Mouse (Mus musculus): ENCODE results near the gene Rhof. TPM values are rescaled to one million over a fixed set of nuclear protein-coding genes. Genes with fewer than 3 reads are reported as not detected.

The Rhof gene
- total and polyA plus RNA-seq, 2 experiments from 2014 or later: 0.71 to 2.1 TPM

- H3K9me3 ChIP-seq (replicated peaks; ENCODE audit: control insufficient read depth, low read length): peaks cover 5% of the 10 kb centered on the region; the same call in 1 of the 2 replicates
- peak; percentile 66 for ATAC-seq (ENCODE audit: insufficient read depth, low read depth)
- peak overlapping the region; percentile 57 for H3K4me3 ChIP-seq (ENCODE audit: low read depth, low read length)
- no peaks in the 10 kb centered on the region for H3K36me3 ChIP-seq (replicated peaks; ENCODE audit: control insufficient read depth, insufficient read depth, low read length)
- H3K4me2 ChIP-seq (ENCODE audit: low read depth, low read length): peak overlapping the region; percentile 82
- H3K27ac ChIP-seq (ENCODE audit: low read depth): peak overlapping the region; percentile 76
- peaks cover 13% of the 10 kb centered on the region; the same call in 1 of the 2 replicates for H3K4me1 ChIP-seq (ENCODE audit: control insufficient read depth, insufficient read depth)
- DNase-seq (ENCODE audit: low spot score): peak; percentile 32
- no peak for TF ChIP-seq EP300 (IDR thresholded peaks at IDR 0.05; ENCODE audit: low read depth)
- WGBS: 1% methylated on average over 31 of the region's 35 CpGs
- peak overlapping the region; percentile 54 for H3K9ac ChIP-seq (replicated peaks; ENCODE audit: low read depth, low read length)
- H3K27me3 ChIP-seq (ENCODE audit: control insufficient read depth, insufficient read depth, low read length): no peaks in the 10 kb centered on the region
Measured at GRCm38 (mm10) chr5:123076419-123077281, 55.8 kb downstream of the Rhof start.

DNA sequence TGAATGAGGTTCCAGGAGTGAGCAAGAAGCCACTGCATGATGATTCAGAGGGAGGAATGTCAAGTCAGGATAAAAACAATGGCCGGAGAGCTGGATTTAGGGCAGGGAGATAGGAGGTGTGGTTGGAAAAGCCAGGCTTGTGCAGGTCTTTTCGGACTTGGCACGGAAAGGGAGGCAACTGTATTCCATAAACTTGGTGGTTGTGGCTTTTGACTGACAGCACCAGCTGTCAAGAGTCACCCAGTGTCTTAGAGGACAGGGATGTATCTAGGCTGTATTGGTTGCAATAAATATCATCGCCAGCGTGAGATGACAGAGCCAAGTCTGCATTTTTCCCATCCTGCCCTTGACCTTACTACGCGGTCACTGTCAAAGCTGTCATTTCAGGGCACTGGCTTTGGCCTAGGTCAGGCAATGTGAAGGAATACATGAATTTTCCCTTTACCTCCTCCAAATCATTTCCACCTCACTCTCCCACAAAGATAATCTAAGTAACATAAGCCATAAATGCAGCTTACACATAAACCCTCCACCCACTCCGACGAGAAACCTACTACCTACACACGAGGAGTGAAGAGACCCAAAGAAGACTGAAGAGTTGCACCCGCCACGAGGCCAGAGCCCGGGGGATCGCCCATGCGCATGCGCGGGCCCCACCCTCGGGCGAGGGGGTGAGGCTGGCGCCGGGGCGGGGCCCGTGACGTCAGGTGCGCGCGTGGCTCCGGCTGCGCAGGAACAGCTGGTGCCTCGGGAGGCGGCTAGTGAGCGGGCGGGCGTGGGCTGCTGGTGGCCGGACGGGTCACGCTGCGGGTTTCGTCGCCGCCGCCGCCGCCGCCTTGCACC, 56.7 kb downstream of the Rhof start:
- H3K27ac ChIP-seq (ENCODE audit: low read depth): peak overlapping the region; percentile 76
- peaks cover 13% of the 10 kb centered on the region; the same call in 1 of the 2 replicates for H3K4me1 ChIP-seq (ENCODE audit: control insufficient read depth, insufficient read depth)
- no peaks in the 10 kb centered on the region for H3K36me3 ChIP-seq (replicated peaks; ENCODE audit: control insufficient read depth, insufficient read depth, low read length)
- H3K4me2 ChIP-seq (ENCODE audit: low read depth, low read length): peak overlapping the region; percentile 82
- H3K9me3 ChIP-seq (replicated peaks; ENCODE audit: control insufficient read depth, low read length): peaks cover 5% of the 10 kb centered on the region; the same call in 1 of the 2 replicates
- peak overlapping the region; percentile 54 for H3K9ac ChIP-seq (replicated peaks; ENCODE audit: low read depth, low read length)
- 5% methylated on average over 44 of the region's 45 CpGs for WGBS
- DNase-seq (ENCODE audit: low spot score) (peak; percentile 82), ATAC-seq (ENCODE audit: insufficient read depth, low read depth) (peak; percentile 96)
- TF ChIP-seq EP300 (IDR thresholded peaks at IDR 0.05; ENCODE audit: low read depth) (no peak), CTCF (IDR thresholded peaks at IDR 0.05; ENCODE audit: low read depth) (no peak)
- H3K4me3 ChIP-seq (ENCODE audit: low read depth, low read length): peak overlapping the region; percentile 57
- H3K27me3 ChIP-seq (ENCODE audit: control insufficient read depth, insufficient read depth, low read length): no peaks in the 10 kb centered on the region

DNA sequence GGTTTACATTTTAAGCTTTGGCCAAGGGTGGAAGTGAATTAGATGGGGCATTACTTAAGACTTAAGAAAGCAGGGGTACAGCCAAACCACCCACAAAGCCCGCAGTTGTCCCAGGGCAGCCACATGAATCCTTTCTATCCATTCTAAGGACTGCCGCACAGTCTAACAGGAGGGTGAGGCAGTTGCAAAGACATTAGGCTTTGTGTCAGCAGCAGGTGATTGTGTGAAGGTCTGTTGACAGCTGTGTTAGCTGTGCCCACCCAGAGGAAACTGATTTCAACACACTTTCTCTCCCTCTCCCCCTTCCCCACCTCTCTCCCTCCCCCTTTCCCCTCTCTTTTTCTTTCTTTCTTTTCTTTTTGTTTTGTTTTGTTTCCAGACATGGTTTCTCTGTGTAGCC, 63.8 kb downstream of the Rhof start:
- H3K9me3 ChIP-seq (replicated peaks; ENCODE audit: control insufficient read depth, low read length): no peaks in the 10 kb centered on the region
- ATAC-seq (ENCODE audit: insufficient read depth, low read depth): no peak
- no peak for DNase-seq (ENCODE audit: low spot score)
- H3K27ac ChIP-seq (ENCODE audit: low read depth): no peak overlapping the region; the same call in 1 of the 2 replicates
- 0 out of 2 replicates have a peak, but pooled peaks cover 6% of the 10 kb centered on the region for H3K4me1 ChIP-seq (ENCODE audit: control insufficient read depth, insufficient read depth)
- no peak for TF ChIP-seq CTCF (IDR thresholded peaks at IDR 0.05; ENCODE audit: low read depth)
- no peak for TF ChIP-seq EP300 (IDR thresholded peaks at IDR 0.05; ENCODE audit: low read depth)
- WGBS: 80% methylated on average over 2 of the region's 2 CpGs
- no peaks in the 10 kb centered on the region for H3K36me3 ChIP-seq (replicated peaks; ENCODE audit: control insufficient read depth, insufficient read depth, low read length)
- H3K9ac ChIP-seq (replicated peaks; ENCODE audit: low read depth, low read length): no peak overlapping the region; the same call in 1 of the 2 replicates
- H3K4me2 ChIP-seq (ENCODE audit: low read depth, low read length): no peak overlapping the region
- no peak overlapping the region for H3K4me3 ChIP-seq (ENCODE audit: low read depth, low read length)
- H3K27me3 ChIP-seq (ENCODE audit: control insufficient read depth, insufficient read depth, low read length): no peaks in the 10 kb centered on the region

DNA sequence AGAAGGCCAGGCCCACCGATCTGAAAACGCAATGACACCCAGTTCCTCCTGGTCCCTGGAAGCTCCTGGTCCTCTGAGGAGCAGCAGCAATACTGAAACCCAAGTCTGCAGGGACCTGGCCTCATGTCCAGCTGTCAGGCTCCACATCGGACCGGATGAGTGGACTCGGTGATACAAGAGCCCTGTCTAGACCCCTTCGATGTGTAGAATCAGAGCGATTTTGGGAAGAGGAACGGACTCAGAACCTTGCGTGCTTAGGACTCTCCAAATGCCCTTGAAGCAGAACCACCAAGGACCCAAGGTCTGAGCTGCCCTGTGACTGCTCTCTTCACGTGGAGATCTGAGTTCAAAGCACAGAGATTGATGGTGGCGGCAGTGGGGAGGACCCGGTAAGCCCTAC, 64.4 kb downstream of the Rhof start, which contains the start of gene Tmem120b:
Tmem120b (plus strand) TSS at position 301 of the 400 bp plus-strand sequence.
- Histone ChIP-seq H3K27me3 (ENCODE audit: control insufficient read depth, insufficient read depth, low read length) (no peaks in the 10 kb centered on the region), H3K27ac (ENCODE audit: low read depth) (peak within 1 kb of the TSS; percentile 85), H3K9ac (replicated peaks; ENCODE audit: low read depth, low read length) (no peak within 1 kb of the TSS; the same call in 1 of the 2 replicates), H3K4me1 (ENCODE audit: control insufficient read depth, insufficient read depth) (0 out of 2 replicates have a peak, but pooled peaks cover 6% of the 10 kb centered on the region), H3K4me2 (ENCODE audit: low read depth, low read length) (no peak within 1 kb of the TSS), H3K36me3 (replicated peaks; ENCODE audit: control insufficient read depth, insufficient read depth, low read length) (no peaks in the 10 kb centered on the region), H3K9me3 (replicated peaks; ENCODE audit: control insufficient read depth, low read length) (no peaks in the 10 kb centered on the region), H3K4me3 (ENCODE audit: low read depth, low read length) (no peak within 1 kb of the TSS)
- TF ChIP-seq CTCF (IDR thresholded peaks at IDR 0.05; ENCODE audit: low read depth): no peak
- no peak for TF ChIP-seq EP300 (IDR thresholded peaks at IDR 0.05; ENCODE audit: low read depth)
- 84% methylated on average over 12 of the region's 12 CpGs for WGBS
- DNase-seq (ENCODE audit: low spot score) (no peak), ATAC-seq (ENCODE audit: insufficient read depth, low read depth) (no peak)

DNA sequence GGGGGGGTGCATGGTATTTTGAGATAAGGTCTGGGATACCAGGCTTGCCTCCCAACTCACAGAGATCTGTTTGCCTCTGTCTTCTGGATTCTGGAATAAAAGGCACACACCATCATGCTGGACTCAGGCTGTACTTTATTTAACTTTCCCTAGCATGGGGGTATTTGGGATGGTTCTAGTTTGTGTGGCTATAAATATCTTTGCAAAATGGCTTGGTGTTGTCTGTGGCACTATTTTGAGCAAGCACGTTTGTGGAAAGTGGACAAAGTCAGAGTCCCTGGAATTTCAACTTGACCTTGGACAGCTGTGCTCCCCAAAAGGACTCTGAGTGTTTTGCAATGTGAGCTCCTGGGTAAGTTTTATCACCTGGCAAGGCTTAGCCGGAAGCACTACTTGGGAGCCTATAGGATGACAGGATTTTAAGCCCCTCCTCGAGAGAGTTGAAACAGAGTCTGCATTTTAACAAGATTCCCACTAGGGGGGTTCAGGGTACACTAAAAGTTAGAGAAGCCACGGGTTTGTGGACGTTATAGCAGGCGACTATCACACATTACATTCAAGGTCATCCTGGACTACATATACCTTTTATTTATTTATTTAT, 65.0 kb downstream of the Rhof start:
- ATAC-seq (ENCODE audit: insufficient read depth, low read depth): peak; percentile 93
- TF ChIP-seq CTCF (IDR thresholded peaks at IDR 0.05; ENCODE audit: low read depth) (peak; percentile 52), EP300 (IDR thresholded peaks at IDR 0.05; ENCODE audit: low read depth) (no peak; the same call in 1 of the 2 replicates)
- 8% methylated on average over 6 of the region's 6 CpGs for WGBS
- DNase-seq (ENCODE audit: low spot score): peak; percentile 94
- no peaks in the 10 kb centered on the region for H3K9me3 ChIP-seq (replicated peaks; ENCODE audit: control insufficient read depth, low read length)
- no peak overlapping the region for H3K9ac ChIP-seq (replicated peaks; ENCODE audit: low read depth, low read length)
- H3K4me3 ChIP-seq (ENCODE audit: low read depth, low read length): no peak overlapping the region
- no peaks in the 10 kb centered on the region for H3K36me3 ChIP-seq (replicated peaks; ENCODE audit: control insufficient read depth, insufficient read depth, low read length)
- no peak overlapping the region for H3K4me2 ChIP-seq (ENCODE audit: low read depth, low read length)
- 0 out of 2 replicates have a peak, but pooled peaks cover 6% of the 10 kb centered on the region for H3K4me1 ChIP-seq (ENCODE audit: control insufficient read depth, insufficient read depth)
- peak overlapping the region; percentile 85 for H3K27ac ChIP-seq (ENCODE audit: low read depth)
- no peaks in the 10 kb centered on the region for H3K27me3 ChIP-seq (ENCODE audit: control insufficient read depth, insufficient read depth, low read length)
